In genomic region chr11:88425631-88426101, GRCm38 (mm10) we compare ENCODE assay signal across 8 mouse cellular contexts.
DNase-seq lines count a peak whose midpoint lies in the region; ATAC-seq lines count a peak whose summit lies in the region.

No protein-coding gene starts in this region.

- peak; percentile 81 for ATAC-seq in limb, embryonic 11.5 days (ENCODE audit: insufficient number of reproducible peaks, low FRiP score, low TSS enrichment, low read depth)
- peak; percentile 47; the same call in 1 of the 2 replicates for ATAC-seq in stomach, embryonic 14.5 days (ENCODE audit: insufficient number of reproducible peaks, insufficient read depth, low FRiP score, low read depth)

- no peak overlapping the region for H3K27ac ChIP-seq in limb, embryonic 11.5 days (replicated peaks; ENCODE audit: low read depth, low read length)
- H3K27ac ChIP-seq in stomach, embryonic 14.5 days (ENCODE audit: low read length) = peak overlapping the region; percentile 53; the same call in 1 of the 2 replicates

- H3K9me3 ChIP-seq in limb, embryonic 11.5 days (ENCODE audit: control insufficient read depth, low read length) = no peaks in the 10 kb centered on the region
- no peaks in the 10 kb centered on the region for H3K9me3 ChIP-seq in stomach, embryonic 14.5 days (ENCODE audit: control insufficient read depth, low read depth, low read length)

- no peak overlapping the region for H3K9ac ChIP-seq in limb, embryonic 11.5 days (ENCODE audit: low read length)
- no peak overlapping the region for H3K9ac ChIP-seq in stomach, embryonic 14.5 days (replicated peaks; ENCODE audit: low read depth, low read length)

- H3K4me2 ChIP-seq in limb, embryonic 11.5 days (ENCODE audit: low read depth, severe bottlenecking) = no peak overlapping the region; the same call in 1 of the 2 replicates
- H3K4me2 ChIP-seq in stomach, embryonic 14.5 days (replicated peaks; ENCODE audit: low read depth, low read length) = no peak overlapping the region

- no peak overlapping the region for H3K4me3 ChIP-seq in limb, embryonic 11.5 days (ENCODE audit: low read depth, low read length)
- H3K4me3 ChIP-seq in stomach, embryonic 14.5 days (ENCODE audit: low read depth, low read length) = no peak overlapping the region

- no peaks in the 10 kb centered on the region for H3K27me3 ChIP-seq in limb, embryonic 11.5 days (ENCODE audit: control insufficient read depth, insufficient read depth, low read length)
- H3K27me3 ChIP-seq in stomach, embryonic 14.5 days (ENCODE audit: control insufficient read depth, insufficient read depth, low read length) = no peaks in the 10 kb centered on the region

- no peaks in the 10 kb centered on the region for H3K36me3 ChIP-seq in limb, embryonic 11.5 days (ENCODE audit: control insufficient read depth, insufficient read depth, low read length)
- no peaks in the 10 kb centered on the region for H3K36me3 ChIP-seq in stomach, embryonic 14.5 days (ENCODE audit: control insufficient read depth, insufficient read depth, low read length)

- WGBS in limb, embryonic 11.5 days = 14% methylated on average over 9 of the region's 9 CpGs
- 20% methylated on average over 9 of the region's 9 CpGs for WGBS in stomach, embryonic 14.5 days

- H3K4me1 ChIP-seq in limb, embryonic 11.5 days (ENCODE audit: control insufficient read depth, insufficient read depth, low read length) = peaks cover 38% of the 10 kb centered on the region
- H3K4me1 ChIP-seq in stomach, embryonic 14.5 days (ENCODE audit: control insufficient read depth, insufficient read depth, low read length) = peaks cover 32% of the 10 kb centered on the region

- DNase-seq in cerebellum, postnatal 14 days = peak; percentile 43 to 52
- DNase-seq in cerebellum, adult 9-10 months = no peak
- DNase-seq in A20 (ENCODE audit: low read depth, low spot score) = peak; percentile 80
- DNase-seq in heart, adult 9 months (ENCODE audit: low spot score in 2 of 2) = peak; percentile 35 to 45
- peak; percentile 81 for DNase-seq in limb, embryonic 11.5 days (ENCODE audit: low spot score)
- DNase-seq in left cerebral cortex, adult 8-10 months (ENCODE audit: low spot score in 2 of 2) = no peak
- no peak for DNase-seq in cerebellum, adult 18-20 months

Comparison
In these comparisons a context has a peak if more than half of its experiments do, and no peak if none do; other contexts are left out.
1. DNase-seq: peak in cerebellum, postnatal 14 days (2 of 2), A20 (single experiment), heart, adult 9 months (2 of 2) and limb, embryonic 11.5 days (single experiment); none in cerebellum, adult 9-10 months (single experiment), left cerebral cortex, adult 8-10 months (0 of 2) and cerebellum, adult 18-20 months (0 of 2).